Mouse (Mus musculus) brown adipose tissue, adult 24 weeks (tissue): ENCODE results near the gene Abhd18. TPM values are rescaled to one million over a fixed set of nuclear protein-coding genes. Genes with fewer than 3 reads are reported as not detected.
"Not testable (repeated sequence)": the region's sequence is repeated elsewhere in the genome, so short reads cannot be mapped to it uniquely, and the experiment has no call there.

Experiments used
- H3K27ac ChIP-seq: fragments of 200-500 bp; replicated peaks from 2 replicates; pipeline ENCODE4 v1.5.1; 2012; ENCODE audit warnings: low read depth, mild to moderate bottlenecking, low read length
- H3K4me1 ChIP-seq: fragments of 200-500 bp; 2 replicates; pipeline ENCODE4 v1.6.1; 2012; ENCODE audit warnings: low read length, mixed read lengths; ENCODE audit not compliant: control insufficient read depth, insufficient read depth, insufficient read length
- H3K4me3 ChIP-seq: fragments of 200-500 bp; 2 replicates; pipeline ENCODE4 v1.5.1; 2012; ENCODE audit warnings: low read depth, mild to moderate bottlenecking, low read length, moderate library complexity; ENCODE audit not compliant: insufficient read depth
- polyA plus RNA-seq: library from polyadenylated mRNA; stranded (reverse); fragments of >200 nt; gene quantifications from 2 replicates; pipeline ENCODE4 v1.2.4, GENCODE M21; 2012; ENCODE audit not compliant: missing spikeins, insufficient read depth, insufficient read length

The Abhd18 gene
- polyA plus RNA-seq, 1 experiment: 5.0 TPM

GRCm38 (mm10) chr3:40902443-40902842, 55.7 kb downstream of the Abhd18 start, which contains the start of gene 1700034I23Rik:
Gene 1700034I23Rik (minus strand): TSS chr3:40902543.
- H3K4me3 ChIP-seq, H3K4me1 ChIP-seq, H3K27ac ChIP-seq: not testable (repeated sequence)

- no peak overlapping the region for H3K4me3 ChIP-seq
- no peak overlapping the region for H3K27ac ChIP-seq
- H3K4me1 ChIP-seq: no peaks in the 10 kb centered on the region
These were observed 91.4 kb downstream of the Abhd18 start for GRCm38 (mm10) chr3:40938189-40938588.

DNA sequence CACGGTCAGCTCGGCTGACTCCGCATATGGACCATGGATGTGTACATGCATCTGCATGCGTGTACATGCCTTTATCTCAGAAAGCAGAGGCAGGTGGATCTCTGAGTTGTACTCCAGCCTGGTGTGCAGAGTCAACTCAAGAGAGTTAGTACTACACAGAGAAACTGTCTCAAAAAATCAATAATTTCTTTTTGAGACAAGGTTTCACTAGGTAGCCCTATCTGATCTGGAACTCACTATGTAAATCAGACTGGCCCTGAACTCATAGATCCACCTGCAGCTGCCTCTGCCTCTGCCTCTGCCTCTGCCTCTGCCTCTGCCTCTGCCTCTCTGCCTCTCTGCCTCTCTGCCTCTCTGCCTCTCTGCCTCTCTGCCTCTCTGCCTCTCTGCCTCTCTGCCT, 91.8 kb downstream of the Abhd18 start:
- no peak overlapping the region for H3K27ac ChIP-seq
- H3K4me3 ChIP-seq: no peak overlapping the region
- H3K4me1 ChIP-seq: no peaks in the 10 kb centered on the region

GRCm38 (mm10) chr3:40939019-40939418, 92.2 kb downstream of the Abhd18 start:
- no peak overlapping the region for H3K4me3 ChIP-seq
- no peak overlapping the region for H3K27ac ChIP-seq
- H3K4me1 ChIP-seq: no peaks in the 10 kb centered on the region

- peak within 1 kb of the TSS; percentile 93 for H3K4me3 ChIP-seq
- no peaks in the 10 kb centered on the region for H3K4me1 ChIP-seq
- peak within 1 kb of the TSS; percentile 21 for H3K27ac ChIP-seq
These were observed 102.6 kb downstream of the Abhd18 start, which contains the start of gene Larp1b for GRCm38 (mm10) chr3:40949170-40949902. Gene Larp1b (plus strand): TSS chr3:40949828.

- Histone ChIP-seq H3K27ac (peak overlapping the region; percentile 21), H3K4me1 (no peaks in the 10 kb centered on the region), H3K4me3 (peak overlapping the region; percentile 93)
These were observed 103.3 kb downstream of the Abhd18 start for GRCm38 (mm10) chr3:40949903-40950600.

DNA sequence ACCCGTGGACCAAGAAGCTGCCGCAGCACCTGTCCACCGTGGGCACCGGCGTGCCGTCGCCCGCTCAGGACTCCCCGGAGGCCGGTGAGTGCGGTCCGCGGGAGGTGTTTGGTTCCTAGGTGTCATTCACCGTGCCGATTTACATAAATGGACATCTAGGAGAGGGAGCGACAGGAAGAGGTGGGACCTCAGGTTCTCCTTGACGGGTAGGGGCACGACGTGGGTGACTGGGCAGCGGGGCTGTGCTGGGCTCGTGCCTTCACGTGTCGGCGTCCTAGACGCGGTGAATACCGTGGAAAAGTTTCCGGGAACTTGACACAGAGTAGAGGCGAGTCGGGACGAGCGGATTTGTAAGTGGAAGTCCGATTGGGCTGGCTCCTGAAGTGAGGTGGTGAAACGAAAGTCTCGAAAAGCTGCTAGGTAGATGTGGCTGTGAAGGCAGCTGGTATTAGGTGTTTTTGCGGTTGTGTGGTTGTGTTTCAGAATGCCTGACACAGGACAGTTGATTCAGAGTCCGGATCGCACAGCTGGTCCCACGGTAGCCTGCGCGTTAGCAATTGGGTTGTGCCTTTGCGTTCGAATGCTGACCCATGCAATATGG, 103.9 kb downstream of the Abhd18 start:
- Histone ChIP-seq H3K27ac (peak overlapping the region; percentile 21), H3K4me1 (no peaks in the 10 kb centered on the region), H3K4me3 (peak overlapping the region; percentile 93)

DNA sequence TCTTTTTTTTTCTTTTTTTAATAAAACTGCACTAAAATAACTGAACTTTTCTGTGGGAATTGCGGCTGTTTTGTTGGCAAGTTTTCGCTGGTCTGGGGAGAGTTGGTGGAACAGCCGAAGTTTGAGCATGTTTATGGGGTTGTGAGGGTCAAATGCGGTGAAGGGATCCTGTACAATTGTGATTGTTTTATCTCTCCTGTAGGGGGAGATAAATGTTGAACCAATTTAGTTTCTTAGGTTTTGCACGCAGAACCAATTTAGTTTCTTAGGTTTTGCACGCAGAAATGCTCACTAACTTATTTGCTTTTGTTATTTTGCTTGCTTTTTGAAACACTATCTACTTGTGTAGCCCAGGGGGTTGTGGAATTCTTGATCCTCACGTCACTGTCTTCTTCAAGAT, 104.6 kb downstream of the Abhd18 start:
- Histone ChIP-seq H3K4me3 (peak overlapping the region; percentile 93), H3K4me1 (no peaks in the 10 kb centered on the region), H3K27ac (no peak overlapping the region)

DNA sequence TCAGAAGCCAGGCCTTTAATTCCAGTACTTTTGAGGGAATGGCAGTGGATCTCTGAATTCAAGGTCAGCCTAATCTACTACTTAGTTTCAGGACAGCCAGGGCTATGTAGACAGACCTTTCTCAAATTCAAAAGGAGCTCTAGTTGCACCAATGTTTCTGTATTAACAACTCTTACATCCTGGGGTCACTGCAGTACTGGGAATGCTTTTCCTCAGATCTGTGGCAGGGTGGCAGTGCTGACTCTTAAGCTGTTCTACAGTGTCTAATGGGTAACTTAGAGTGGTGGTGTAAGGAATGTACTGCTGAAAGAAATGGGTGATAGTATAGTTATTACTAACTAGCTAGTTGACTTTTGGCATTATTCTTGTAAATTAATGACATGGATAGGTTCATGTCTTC, 105.8 kb downstream of the Abhd18 start:
- H3K4me1 ChIP-seq: no peaks in the 10 kb centered on the region
- H3K4me3 ChIP-seq: no peak overlapping the region
- H3K27ac ChIP-seq: no peak overlapping the region

- Histone ChIP-seq H3K4me3 (no peak overlapping the region), H3K27ac (no peak overlapping the region), H3K4me1 (no peaks in the 10 kb centered on the region; the same call in 1 of the 2 replicates)
These were observed 108.0 kb downstream of the Abhd18 start for GRCm38 (mm10) chr3:40954792-40955191.

GRCm38 (mm10) chr3:40958831-40959230, 112.1 kb downstream of the Abhd18 start:
- H3K4me3 ChIP-seq: no peak overlapping the region
- no peak overlapping the region for H3K27ac ChIP-seq
- no peaks in the 10 kb centered on the region; the same call in 1 of the 2 replicates for H3K4me1 ChIP-seq

- Histone ChIP-seq H3K27ac (no peak overlapping the region), H3K4me1 (no peaks in the 10 kb centered on the region), H3K4me3 (no peak overlapping the region)
These were observed 134.0 kb downstream of the Abhd18 start for GRCm38 (mm10) chr3:40980758-40981157.

GRCm38 (mm10) chr3:40987539-40987938, 140.8 kb downstream of the Abhd18 start:
- no peak overlapping the region for H3K4me3 ChIP-seq
- H3K4me1 ChIP-seq: no peaks in the 10 kb centered on the region
- H3K27ac ChIP-seq: no peak overlapping the region
